Mouse (Mus musculus) gastrocnemius, adult 8-10 months (tissue): ENCODE results near the gene Alkbh7. TPM values are rescaled to one million over a fixed set of nuclear protein-coding genes. Genes with fewer than 3 reads are reported as not detected.

ENCODE experiments used
- DNase-seq, 2 experiments: peaks; one replicate each; pipeline ENCODE4 v3.0.0; 2022; ENCODE audit warnings: low spot score in 2 of 2
- total RNA-seq, 4 experiments: library from RNA; stranded (reverse); gene quantifications; 2 replicates each; pipeline ENCODE4 v1.2.4; 2022

Alkbh7 gene
- total RNA-seq, 4 experiments from 2014 or later = 20.2 to 27.1 (median 21.9) TPM

DNA sequence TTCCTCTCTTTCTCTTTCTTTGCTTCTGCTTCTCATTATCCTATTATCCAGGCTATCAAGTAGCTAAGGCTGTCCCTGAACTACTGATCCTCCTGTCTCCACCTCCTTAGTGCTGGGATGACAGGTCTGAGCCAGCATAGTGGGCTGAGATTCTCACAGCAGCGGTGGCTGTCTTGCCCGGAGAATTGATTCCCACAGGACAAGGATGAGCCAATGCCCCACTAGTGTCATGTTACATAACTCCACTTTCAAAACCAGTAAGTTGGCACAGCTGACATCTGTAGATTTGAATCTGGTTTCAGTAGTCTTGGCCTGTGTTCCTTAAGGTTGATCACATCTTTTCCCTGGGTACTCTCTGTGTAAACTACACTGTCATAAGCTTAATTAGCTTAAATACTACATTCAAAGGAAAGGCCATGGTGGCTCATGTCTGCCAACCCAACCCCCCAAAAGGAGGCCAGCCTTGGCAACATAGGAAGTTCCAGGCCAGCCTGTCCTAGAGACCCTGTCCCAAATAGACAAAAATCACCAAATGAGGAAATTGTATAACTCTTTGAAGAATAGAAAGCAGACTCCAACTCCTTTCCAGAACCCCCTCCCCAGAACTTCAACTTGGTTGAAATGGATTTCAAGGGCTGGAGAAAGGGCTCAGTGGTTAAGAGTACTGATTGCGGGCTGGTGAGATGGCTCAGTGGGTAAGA, 10.9 kb upstream of the Alkbh7 start:
- DNase-seq = no peak

DNA sequence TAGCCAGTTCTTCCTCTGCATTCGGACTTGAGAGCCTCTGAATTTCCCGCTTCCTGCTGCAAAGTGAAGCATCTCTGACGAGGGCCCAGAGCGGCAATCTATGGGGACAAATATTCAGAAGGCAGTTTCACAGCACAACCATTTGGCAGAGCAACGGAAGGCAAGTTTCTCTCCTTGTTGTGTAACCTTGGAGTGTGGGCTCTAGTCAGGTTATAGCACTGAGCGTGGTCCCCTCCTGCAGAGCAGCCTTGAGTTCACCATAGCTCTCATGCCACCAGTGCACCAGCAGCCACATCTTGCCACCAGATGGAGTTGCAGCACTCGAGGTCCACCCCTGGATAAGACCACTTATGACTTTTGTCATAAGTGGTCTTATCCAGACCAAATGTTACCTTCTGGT, 8.7 kb upstream of the Alkbh7 start:
- DNase-seq = no peak

DNA sequence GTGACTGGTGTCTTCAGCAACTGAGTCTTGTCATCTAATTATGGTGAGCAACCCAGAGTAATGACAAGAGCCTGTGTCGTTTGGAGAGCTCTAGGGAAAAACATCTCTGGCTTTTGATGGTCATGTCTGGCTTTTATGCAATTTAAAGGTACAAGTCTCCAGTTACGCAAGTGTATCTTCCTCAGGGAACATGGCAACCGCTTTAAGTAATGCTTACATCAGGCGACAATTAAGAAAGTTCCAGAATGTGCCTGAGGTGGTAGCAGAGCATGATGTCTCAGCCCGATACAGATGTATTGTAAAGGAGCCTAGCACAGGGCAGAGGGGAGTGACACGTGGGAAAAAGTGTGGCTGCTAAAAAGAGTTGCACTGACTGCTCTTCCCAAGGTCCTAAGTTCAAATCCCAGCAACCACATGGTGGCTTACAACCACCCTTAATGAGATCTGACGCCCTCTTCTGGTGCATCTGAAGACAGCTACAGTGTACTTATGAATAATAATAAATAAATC, 8.2 kb upstream of the Alkbh7 start:
- DNase-seq = no peak

DNA sequence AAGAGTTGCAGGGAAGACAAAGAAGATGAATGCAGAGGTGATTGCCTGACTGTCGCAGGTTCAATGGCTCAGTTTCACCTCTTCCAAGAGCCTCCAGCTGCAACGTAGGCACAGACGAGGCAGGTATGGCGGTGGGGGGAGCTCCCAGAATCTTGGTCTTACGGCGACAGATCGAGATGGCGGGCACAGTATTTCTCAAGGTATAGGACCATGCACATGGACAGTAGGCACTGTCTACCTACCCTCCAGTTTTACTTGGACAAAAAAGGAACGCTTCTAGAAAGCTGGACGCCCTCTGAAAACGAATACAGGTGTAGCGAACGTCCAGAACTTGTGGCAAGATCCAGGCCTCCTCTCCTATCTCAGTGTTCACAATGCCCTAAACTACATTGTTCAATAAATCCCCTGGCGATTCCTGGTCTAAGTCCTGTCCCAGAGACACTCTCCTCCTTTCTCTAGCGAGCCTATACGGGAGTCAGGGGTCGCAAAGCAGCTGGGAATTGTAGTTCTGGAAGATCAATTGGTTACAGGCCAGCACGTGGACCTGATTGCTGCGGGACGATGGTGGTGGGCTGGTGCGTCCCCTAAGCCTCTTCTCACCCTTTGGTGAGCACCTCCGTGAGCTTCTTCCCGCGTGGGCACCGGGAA, 7.5 kb upstream of the Alkbh7 start:
- no peak for DNase-seq

DNA sequence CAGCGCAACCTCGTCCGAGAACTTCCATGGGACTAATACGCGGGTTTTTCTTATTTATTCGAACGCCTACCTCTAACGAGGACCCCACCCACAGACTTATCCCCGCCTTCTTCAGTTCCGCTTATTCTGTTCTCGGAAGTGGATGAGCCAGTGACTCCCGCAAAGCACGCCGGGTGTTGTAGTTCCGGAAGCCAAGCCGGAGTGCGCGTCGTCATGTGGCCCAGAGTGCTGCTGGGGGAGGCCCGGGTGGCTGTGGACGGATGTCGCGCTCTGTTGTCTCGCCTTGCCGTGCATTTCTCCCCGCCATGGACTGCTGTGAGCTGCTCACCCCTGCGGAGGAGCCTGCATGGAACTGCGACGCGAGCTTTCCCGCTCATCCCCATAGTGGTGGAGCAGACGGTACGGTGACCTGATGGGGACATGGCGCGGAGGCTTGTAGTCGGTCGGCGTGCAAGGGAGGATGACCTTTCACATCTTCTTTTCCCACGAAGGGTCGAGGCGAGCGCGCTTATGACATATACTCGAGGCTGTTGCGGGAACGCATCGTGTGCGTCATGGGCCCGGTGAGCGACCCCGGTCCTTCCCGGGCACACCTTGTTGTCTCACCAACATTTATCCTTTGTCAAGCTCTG, 6.9 kb upstream of the Alkbh7 start, which contains the start of gene Clpp:
Clpp (plus strand) TSS at position 191 of the 632 bp plus-strand sequence.
- peak; percentile 88 to 91 for DNase-seq

DNA sequence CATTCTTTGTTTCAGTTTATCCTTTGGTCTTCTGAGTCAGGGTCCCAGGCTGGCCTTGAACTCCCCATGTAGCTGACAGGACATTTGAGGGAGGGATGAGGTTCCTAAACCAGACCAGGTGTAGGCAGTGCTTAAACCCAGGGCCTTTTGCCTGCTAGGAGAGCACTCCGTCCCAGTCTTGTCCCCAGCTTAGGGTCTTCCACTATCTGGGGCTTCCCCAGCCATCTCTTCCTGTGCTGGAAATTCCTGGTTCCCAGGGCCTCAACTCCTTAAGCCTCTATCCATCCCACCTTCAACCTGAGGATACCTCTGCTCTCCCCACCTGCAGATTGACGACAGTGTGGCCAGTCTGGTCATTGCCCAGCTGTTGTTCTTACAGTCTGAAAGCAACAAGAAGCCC, 6.2 kb upstream of the Alkbh7 start:
- no peak for DNase-seq

DNA sequence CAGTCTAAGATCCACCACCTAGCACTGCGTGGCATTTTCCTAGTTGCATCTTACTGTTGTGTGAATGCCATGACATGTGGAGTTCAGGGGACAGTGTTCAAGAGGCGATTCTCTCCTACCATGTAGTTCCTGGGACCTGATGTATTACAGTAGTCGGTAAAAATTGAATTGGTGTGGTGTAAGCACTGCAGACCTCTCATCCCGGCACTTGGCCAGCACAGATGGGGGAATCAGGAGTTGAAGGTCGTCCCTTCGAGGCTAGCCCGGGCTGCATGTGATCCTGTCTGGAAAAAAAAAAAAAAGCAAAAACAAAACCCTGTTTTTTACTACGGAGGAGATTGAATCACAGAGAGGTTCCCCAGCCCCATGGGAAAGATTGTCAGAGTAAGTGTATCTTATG, 2.1 kb upstream of the Alkbh7 start:
- no peak for DNase-seq

DNA sequence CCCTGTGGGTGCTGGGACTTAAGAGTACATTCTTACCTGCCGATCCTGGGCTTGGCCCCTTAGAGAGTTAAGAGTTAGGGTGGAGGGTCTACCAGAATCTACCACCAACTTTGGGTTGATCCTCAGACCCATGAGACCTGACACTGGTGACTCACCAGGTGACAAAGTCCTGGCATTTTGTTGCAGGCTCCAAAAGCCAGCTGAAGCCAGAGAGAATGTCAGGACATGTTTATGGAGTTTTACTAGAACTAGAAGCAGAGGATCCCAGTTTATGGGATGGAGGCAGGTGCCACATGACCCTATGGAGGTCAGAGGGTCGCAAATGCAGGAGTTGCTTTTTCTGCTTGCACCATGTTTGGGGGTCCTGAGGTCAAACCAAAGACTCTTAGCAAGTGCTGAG, 633 bp upstream of the Alkbh7 start:
- DNase-seq = no peak

DNA sequence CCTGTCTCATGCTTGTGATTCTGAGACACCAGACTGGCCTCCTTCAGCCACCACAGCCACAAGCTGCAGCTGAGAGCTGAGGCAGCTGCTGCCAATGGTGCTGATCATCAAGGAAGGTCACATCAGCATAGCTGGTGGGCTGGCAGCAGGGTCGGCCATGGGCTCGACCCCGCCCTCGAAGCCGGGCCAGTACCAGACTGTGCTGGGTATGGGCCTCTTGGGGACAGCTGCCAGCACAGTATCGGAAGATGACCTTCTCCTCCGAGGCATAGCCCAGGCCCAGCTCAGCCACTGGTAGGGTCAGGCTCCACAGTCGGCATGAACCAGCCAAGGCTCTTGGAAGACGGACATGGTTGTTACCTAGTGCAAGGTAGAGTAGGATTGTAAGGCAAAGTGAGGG, 2.3 kb downstream of the Alkbh7 start:
- no peak for DNase-seq

DNA sequence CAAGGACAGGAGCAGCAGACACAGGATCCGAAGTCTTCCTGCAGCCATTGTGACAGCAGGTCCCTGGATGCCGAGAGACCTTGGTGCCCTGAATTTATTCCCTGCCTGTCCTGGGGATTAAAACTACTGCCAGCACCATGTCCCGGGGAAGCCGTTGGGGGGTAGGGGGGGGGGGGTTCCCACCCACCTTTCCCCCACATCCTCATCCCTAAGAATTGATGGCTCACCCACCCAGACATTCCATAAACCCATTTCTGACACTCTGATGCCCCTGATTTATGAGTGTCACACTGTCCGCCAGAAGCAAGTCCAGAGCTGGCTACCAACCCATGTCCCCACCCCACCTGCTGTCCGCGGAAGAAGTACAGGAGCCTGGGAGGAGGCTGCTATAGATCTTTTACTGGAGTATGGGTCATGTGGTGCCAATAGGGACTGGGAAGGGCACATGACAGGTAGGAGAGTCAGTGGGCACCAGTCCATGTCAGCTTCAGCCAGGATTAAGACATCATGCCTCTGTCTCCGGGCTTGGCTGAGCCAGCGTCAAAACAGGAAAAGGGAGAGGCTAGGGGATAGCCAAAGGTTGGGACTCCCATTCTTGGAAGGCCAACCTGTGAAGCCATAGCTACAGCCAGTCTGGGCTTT, 3.0 kb downstream of the Alkbh7 start, which contains the start of gene Pspn:
Pspn (minus strand) TSS at position 51 of the 642 bp plus-strand sequence.
- DNase-seq = no peak

DNA sequence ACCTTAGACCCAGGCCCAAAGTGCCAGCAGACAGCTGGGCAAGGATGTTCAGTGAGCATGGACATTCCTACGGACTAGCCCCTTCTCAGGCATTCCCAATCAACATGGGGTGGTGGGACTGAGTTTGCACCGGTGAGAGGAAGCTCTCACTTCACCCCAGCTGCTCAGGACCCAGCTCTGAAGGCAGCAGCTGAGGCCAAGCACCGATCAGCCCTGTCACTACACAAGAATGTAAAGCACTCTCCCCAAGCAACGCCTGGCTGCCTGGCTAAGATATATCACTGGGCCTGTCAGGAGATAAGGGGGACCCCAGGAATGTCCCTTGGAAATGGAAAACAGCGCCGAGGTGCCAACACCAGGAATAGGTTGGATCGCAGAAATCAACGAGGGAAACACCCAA, 4.1 kb downstream of the Alkbh7 start:
- DNase-seq = no peak

DNA sequence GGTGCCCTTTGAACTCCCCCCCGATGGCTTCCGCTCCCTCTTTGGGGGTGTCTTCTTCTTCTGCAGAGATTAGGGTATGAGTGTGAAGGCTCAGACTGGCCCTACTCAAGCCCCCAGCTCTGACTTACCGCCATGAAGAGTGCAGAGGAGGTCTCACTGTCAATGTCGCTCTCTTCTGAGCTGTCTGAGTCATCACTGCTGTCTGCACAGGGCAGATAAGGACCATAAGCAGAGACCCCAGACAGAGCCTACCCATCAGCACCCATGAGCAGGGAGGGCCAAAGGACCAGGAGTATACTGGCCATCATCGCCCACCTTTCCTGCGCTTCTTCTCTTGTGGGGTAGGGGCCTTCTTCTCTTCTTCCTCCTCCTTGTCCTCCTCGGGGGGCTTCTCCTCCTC, 6.9 kb downstream of the Alkbh7 start:
- DNase-seq = no peak

DNA sequence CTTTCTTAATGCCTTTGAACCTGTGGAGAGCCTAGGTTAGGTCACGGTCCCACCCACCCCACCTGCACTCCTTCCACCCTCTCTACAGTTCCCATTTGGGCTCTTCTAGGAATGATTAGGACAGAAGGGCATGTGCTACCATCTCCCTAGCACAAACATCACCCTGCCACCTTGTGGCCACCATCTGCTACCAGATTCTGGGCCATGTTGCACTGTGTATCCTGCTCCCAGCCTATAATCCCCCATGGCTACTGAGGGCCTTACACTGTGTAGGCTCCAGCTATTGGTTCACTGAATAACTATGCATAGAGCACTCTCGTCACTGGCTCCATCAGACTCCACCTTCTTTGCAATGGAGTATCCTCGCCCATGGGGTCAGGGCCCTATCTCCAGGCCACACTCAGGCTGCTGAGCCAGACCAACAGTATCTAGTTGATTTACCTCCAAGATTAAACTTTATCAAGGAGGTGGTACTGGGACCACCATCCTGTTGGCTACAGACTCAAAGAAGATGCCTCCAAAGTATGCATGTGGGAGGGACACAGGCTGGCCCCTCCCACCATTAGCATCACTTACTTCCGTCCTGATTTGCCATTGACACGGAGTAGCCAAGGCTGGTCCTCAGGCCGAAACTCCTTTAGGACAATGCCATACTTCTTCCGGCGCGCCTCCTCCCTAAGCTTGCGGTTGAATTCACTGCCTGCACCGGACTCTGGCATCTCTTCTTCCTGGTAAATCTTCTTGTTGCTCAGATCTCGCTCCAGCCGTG, 10.2 kb downstream of the Alkbh7 start:
- DNase-seq = no peak

DNA sequence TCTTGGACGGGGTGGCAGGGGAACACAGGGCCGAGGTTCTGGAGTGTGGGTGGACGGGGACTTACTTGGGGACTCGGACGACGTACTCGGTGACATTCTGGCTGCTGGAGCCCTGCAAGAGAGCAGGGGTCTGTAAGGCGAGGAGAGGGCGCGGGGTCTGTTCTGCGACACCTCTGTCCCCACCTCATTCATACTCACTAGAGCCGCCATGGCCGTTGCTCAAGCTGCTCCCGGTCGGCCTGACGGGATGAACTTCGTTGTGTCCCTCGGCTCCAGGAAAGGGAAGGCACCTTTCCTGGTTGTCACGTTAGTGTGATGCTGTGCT, 13.7 kb downstream of the Alkbh7 start:
- no peak for DNase-seq

DNA sequence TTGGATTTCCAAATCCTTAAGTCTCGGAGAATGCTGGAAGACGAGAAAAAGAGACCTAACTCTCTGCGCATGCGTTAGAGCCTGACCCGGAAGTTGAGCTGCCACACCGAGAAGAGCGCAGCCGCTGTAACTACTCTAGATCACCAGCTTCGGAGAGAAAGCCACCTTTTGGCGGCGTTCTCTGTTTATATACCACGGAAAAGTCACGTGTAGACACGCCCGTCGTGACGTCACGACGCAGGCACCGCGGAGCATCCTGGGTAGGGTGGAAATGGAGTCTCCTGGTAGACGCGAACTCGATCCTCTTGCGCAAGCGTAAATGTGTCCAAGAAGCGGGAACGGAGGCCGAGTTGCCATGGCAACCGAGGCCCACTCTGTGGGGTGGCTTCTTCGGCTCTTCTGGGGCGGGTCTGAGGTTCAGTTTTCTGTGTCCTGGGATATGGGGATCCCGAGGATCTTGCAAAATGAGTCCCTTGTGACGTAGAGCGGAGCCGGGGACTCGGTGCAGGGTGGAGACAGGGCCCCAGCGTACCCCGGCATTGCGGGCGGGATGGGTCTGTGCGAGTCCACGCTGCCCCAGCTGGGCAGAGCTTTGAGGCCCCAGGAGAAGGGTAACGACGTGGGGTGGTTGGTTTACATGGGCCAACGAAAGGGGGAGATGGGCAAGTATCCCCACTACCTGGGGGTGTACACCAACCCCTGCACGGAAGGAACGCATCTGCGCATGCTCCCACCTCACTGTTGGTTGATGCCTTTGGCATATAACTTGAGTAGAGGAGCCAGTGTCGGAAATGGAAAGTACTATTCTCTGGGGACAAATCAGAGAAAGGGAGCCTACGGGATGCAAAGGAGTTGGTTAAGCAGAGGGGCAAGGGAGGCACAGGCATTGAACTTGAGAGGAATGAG, 14.3 kb downstream of the Alkbh7 start, which contains the start of the genes Gtf2f1 and Gm17949:
Gtf2f1 (minus strand) TSS at position 53 of the 906 bp plus-strand sequence.
Gm17949 (plus strand) TSS at position 234 of the 906 bp plus-strand sequence.
- peak; percentile 81 to 87 for DNase-seq

DNA sequence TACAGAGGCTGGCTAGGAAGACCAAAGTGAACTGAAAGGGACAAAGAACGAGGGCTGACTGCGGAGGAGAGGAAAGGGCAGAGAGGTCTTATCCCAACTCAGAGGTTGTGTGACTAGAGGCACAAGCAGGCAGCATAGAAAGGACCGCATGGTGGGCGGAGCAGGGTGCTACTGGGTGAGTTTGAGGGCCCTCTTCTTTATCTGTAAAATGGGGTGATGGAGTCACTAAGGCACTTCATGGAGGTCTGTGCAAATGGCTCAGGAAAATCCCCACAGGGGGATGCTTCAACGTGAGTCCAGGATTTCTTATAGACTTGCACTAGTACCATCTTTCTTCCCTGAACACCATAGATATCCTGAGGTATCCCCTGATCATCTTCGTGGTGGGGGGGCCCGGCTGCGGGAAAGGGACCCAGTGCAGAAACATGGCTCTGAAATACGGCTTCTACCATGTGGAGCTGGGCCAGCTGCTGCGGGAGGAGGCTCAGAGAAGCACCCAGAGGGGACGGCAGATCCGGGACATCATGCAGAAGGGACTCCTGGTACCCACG, 15.2 kb downstream of the Alkbh7 start:
- no peak for DNase-seq

DNA sequence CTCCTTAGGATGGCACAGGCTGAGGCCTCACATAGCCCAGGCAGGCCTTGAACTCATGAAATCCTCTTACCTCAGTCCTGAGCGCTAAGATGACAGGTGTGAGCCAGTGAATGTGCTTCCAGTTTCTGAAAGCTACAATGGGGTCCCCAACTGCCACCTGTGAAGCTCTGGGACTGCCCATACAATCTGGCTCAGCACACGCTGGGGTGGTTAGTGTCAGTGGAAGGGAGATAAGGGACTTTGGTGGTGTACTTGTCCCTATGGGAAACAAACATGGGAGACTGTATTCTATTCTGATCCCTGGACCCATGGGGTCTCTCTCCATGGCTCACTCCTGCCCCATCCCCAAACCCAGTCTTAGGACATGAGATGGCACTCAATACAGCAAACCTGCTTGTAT, 22.6 kb downstream of the Alkbh7 start:
- no peak for DNase-seq

DNA sequence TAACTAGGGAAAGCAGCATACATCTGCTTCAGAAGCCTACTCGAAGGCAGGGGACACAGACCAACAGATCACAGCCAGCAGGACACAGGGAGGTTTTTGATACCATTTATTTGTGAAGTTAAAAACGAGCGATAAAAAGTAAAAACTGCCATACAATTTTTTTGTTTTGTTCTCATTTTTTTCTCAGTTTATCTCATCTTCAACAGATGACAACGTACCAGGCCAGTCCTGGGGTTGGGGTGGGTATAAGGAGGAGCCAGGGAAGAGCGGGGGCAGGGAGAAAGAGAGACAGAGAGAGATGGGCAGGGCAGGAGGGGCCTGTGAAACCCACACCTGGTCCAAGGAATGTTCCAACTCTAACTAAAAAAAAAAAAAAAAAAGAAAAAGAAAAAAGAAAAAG, 23.8 kb downstream of the Alkbh7 start:
- no peak for DNase-seq

DNA sequence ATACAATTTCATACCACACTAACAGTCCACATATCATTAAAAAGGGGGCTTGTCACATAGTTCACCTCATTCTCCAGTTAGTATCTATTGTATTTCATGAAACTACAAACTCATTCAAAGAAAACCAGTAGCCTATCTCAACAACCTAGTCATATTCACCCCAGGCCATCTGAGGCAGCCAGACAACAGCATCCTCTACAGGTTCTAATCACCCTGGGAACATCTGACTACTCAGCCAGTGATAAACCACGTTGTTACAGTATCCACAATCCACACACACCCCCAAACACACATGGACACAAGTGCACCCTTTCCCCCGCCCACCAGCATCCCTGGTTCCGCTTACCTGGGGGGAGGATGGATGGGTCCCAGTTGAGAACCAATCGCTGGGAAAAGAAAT, 30.3 kb downstream of the Alkbh7 start:
- DNase-seq = no peak

DNA sequence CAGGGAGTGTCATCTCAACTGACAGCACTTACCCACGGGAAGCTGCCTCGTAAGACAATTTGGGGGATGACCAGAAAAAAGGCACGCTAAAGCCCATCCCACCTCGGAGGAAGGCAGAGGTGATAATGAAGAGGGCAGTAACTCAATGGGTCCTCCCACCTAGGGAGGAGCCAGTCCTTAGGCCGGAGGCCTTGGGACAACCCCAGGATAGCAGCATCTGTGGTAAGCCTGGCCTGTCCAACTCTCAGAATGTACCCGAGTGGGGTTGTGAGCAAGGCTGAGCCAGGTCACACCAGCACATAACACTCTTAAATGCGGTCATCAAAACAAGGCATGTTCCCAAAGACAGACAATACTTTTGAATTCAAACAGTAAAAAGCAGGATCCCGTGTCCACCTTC, 32.6 kb downstream of the Alkbh7 start:
- no peak for DNase-seq
